Mouse (Mus musculus) left cerebral cortex, adult 8-10 months (tissue): ENCODE results near the gene Flg2. TPM values are rescaled to one million over a fixed set of nuclear protein-coding genes. Genes with fewer than 3 reads are reported as not detected.

Source experiments
- DNase-seq, 2 experiments: peaks; one replicate each; pipeline ENCODE4 v3.0.0; 2022; ENCODE audit warnings: low spot score in 2 of 2
- total RNA-seq, 4 experiments: library from RNA; stranded (reverse); gene quantifications; 2 replicates each; pipeline ENCODE4 v1.2.4; 2022

Gene Flg2
- total RNA-seq = not detected

GRCm38 (mm10) chr3:93196978-93197377 lies at the start of gene Flg2:
Gene Flg2 (plus strand): TSS chr3:93197278.
- DNase-seq = no peak

- DNase-seq = no peak
Observed at GRCm38 (mm10) chr3:93162502-93162901, 34.6 kb upstream of the Flg2 start.

GRCm38 (mm10) chr3:93162996-93163592 lies 34.0 kb upstream of the Flg2 start:
- DNase-seq = no peak

- no peak for DNase-seq
Observed at GRCm38 (mm10) chr3:93180856-93181255, 16.2 kb upstream of the Flg2 start.

GRCm38 (mm10) chr3:93201955-93202354 lies 4.9 kb downstream of the Flg2 start:
- no peak for DNase-seq

- no peak for DNase-seq
Observed at GRCm38 (mm10) chr3:93202499-93202898, 5.4 kb downstream of the Flg2 start.

Other genes starting within 250 kb of the Flg2 start
- gene Lce3d, start 239.9 kb upstream of the Flg2 start, total RNA-seq = not detected
- not detected for gene Lce3e, start 230.2 kb upstream of the Flg2 start, total RNA-seq
- not detected for gene Lce3f, start 205.1 kb upstream of the Flg2 start, total RNA-seq
- gene Crct1, start 181.6 kb upstream of the Flg2 start, total RNA-seq = under 1 TPM in 1 of 4 experiments, not detected in 3; 0.82 TPM
- under 1 TPM in 1 of 4 experiments, not detected in 3; 0.46 TPM for gene Lce1m, start 178.2 kb upstream of the Flg2 start, total RNA-seq
- not detected for gene Gm4858, start 128.5 kb upstream of the Flg2 start, total RNA-seq
- gene Crnn, start 52.5 kb upstream of the Flg2 start, total RNA-seq = not detected
- not detected for gene Flg, start 76.2 kb downstream of the Flg2 start, total RNA-seq
- gene Hrnr, start 122.5 kb downstream of the Flg2 start, total RNA-seq = not detected
- gene Rptn, start 196.4 kb downstream of the Flg2 start, total RNA-seq = not detected
- gene Tchh, start 245.1 kb downstream of the Flg2 start, total RNA-seq = 1 to 10 TPM; 2.2 to 3.1 (median 2.5) TPM